Mouse (Mus musculus) kidney, postnatal 0 days (tissue): ENCODE results near the gene Cactin. TPM values are rescaled to one million over a fixed set of nuclear protein-coding genes. Genes with fewer than 3 reads are reported as not detected.

ENCODE experiments used
- ATAC-seq: fragments of 200-750 bp; cut with Nextera tagmentation; replicated peaks from 2 replicates; pipeline ENCODE4 v1.8.0; 2017; ENCODE audit warnings: low read depth, moderate number of reproducible peaks, moderate TSS enrichment, moderate library complexity; ENCODE audit not compliant: low FRiP score
- DNase-seq: peaks from one replicate; pipeline ENCODE4 v3.0.0-alpha.2; 2016; ENCODE audit warnings: low spot score
- H3K27ac ChIP-seq: fragments of 300-500 bp; sonication (generic); 2 replicates; pipeline ENCODE4 v1.5.1; 2014; ENCODE audit warnings: mild to moderate bottlenecking
- H3K27me3 ChIP-seq: fragments of 300-500 bp; sonication (generic); 2 replicates; pipeline ENCODE4 v1.6.1; 2014; ENCODE audit warnings: low read length, mixed read lengths; ENCODE audit not compliant: insufficient read depth
- H3K36me3 ChIP-seq: fragments of 300-500 bp; sonication (generic); 2 replicates; pipeline ENCODE4 v1.6.1; 2014; ENCODE audit warnings: low read length, mixed read lengths; ENCODE audit not compliant: insufficient read depth
- H3K4me1 ChIP-seq: fragments of 300-500 bp; sonication (generic); replicated peaks from 2 replicates; pipeline ENCODE4 v1.6.1; 2014; ENCODE audit warnings: antibody characterized with exemption, low read length, mixed read lengths; ENCODE audit not compliant: insufficient read depth
- H3K4me2 ChIP-seq: fragments of 300-500 bp; sonication (generic); 2 replicates; pipeline ENCODE4 v1.6.1; 2014; ENCODE audit warnings: mild to moderate bottlenecking, low read length, moderate library complexity, mixed read lengths
- H3K4me3 ChIP-seq: fragments of 300-500 bp; sonication (generic); replicated peaks from 2 replicates; pipeline ENCODE4 v1.5.1; 2014; ENCODE audit warnings: low read depth, low read length
- H3K9ac ChIP-seq: fragments of 300-500 bp; sonication (generic); 2 replicates; pipeline ENCODE4 v1.6.1; 2014; ENCODE audit warnings: low read depth, low read length
- H3K9me3 ChIP-seq: fragments of 300-500 bp; sonication (generic); replicated peaks from 2 replicates; pipeline ENCODE4 v1.6.1; 2016; ENCODE audit warnings: low read length, inconsistent platforms, mixed read lengths
- CTCF ChIP-seq: IDR thresholded peaks from 2 replicates; pipeline ENCODE4 v1.5.1; 2016; ENCODE audit warnings: antibody characterized with exemption, low read depth, mild to moderate bottlenecking, moderate library complexity
- WGBS: fragments of 180-500 bp; shearing (Covaris S2); extraction: QIAGEN DNeasy Blood & Tissue Kit; methylation state at CpG from one replicate; pipeline ENCODE4 v1.1.7; 2014; 5-methylcytosine and 5-hydroxymethylcytosine counted together
- microRNA-seq: library from miRNA; unstranded; fragments of <30 nt; microRNA quantifications from one replicate; pipeline ENCODE4, GENCODE M21; 2016
- polyA plus RNA-seq: library from polyadenylated mRNA; unstranded; fragments of >200 nt; fragmentation: Nextera tagmentation; extraction: Ambion mirVana; gene quantifications from 2 replicates; pipeline ENCODE4 v1.2.1, GENCODE M21; 2015

The Cactin gene
- polyA plus RNA-seq, 1 experiment from 2014 or later: 26.4 TPM

- no peak overlapping the region for H3K9ac ChIP-seq
- peaks cover 32% of the 10 kb centered on the region for H3K36me3 ChIP-seq
- H3K4me3 ChIP-seq: no peak overlapping the region
- H3K4me2 ChIP-seq: no peak overlapping the region
- no peak for TF ChIP-seq CTCF
- DNase-seq (no peak), ATAC-seq (no peak)
- H3K4me1 ChIP-seq: peaks cover 12% of the 10 kb centered on the region
- H3K27me3 ChIP-seq: no peaks in the 10 kb centered on the region
- no peak overlapping the region for H3K27ac ChIP-seq
- 95% methylated on average over 10 of the region's 10 CpGs for WGBS
- H3K9me3 ChIP-seq: no peaks in the 10 kb centered on the region
Measured at GRCm38 (mm10) chr10:81375322-81375721, 54.4 kb downstream of the Cactin start.

Small RNAs within 50 kb of the gene (microRNA-seq; reads per million reads assigned to microRNA genes)
- 4.8 reads per million, percentile 14 among the genes with 10 or more reads in this experiment for gene Mir3057

Other genes with a start within 250 kb of the Cactin start
- 0.29 and 0.36 TPM in 2 replicates for gene Creb3l3, start 222.2 kb upstream of the Cactin start, polyA plus RNA-seq
- gene Map2k2, start 215.2 kb upstream of the Cactin start, polyA plus RNA-seq: 162 and 166 TPM in 2 replicates
- 33.7 and 37.4 TPM in 2 replicates for gene Zbtb7a, start 185.9 kb upstream of the Cactin start, polyA plus RNA-seq
- gene Pias4, start 153.2 kb upstream of the Cactin start, polyA plus RNA-seq: 28.4 and 32.0 TPM in 2 replicates
- gene Eef2, start 144.5 kb upstream of the Cactin start, polyA plus RNA-seq: 560 and 590 TPM in 2 replicates
- 42.8 and 43.3 TPM in 2 replicates for gene Dapk3, start 138.1 kb upstream of the Cactin start, polyA plus RNA-seq
- gene 4930442H23Rik, start 137.3 kb upstream of the Cactin start, polyA plus RNA-seq: not detected in 2 replicates
- not detected in 2 replicates for gene Nmrk2, start 119.1 kb upstream of the Cactin start, polyA plus RNA-seq
- gene Atcay, start 90.3 kb upstream of the Cactin start, polyA plus RNA-seq: 0.32 TPM in 1 of 2 replicates, not detected in the other
- 3.1 and 4.6 TPM in 2 replicates for gene Zfr2, start 87.9 kb upstream of the Cactin start, polyA plus RNA-seq
- gene Matk, start 68.2 kb upstream of the Cactin start, polyA plus RNA-seq: 3.9 and 5.5 TPM in 2 replicates
- gene Mrpl54, start 54.2 kb upstream of the Cactin start, polyA plus RNA-seq: 259 and 283 TPM in 2 replicates
- 55.7 and 60.5 TPM in 2 replicates for gene Apba3, start 54.1 kb upstream of the Cactin start, polyA plus RNA-seq
- gene Tjp3, start 29.5 kb upstream of the Cactin start, polyA plus RNA-seq: 19.0 and 19.1 TPM in 2 replicates
- 37.8 and 39.3 TPM in 2 replicates for gene Pip5k1c, start 28.1 kb upstream of the Cactin start, polyA plus RNA-seq
- gene Tbxa2r, start 7.6 kb downstream of the Cactin start, polyA plus RNA-seq: 16.1 and 17.5 TPM in 2 replicates
- 0.07 and 0.13 TPM in 2 replicates for gene Gipc3, start 22.2 kb downstream of the Cactin start, polyA plus RNA-seq
- 92.4 and 99.0 TPM in 2 replicates for gene Hmg20b, start 29.4 kb downstream of the Cactin start, polyA plus RNA-seq
- 11.3 and 11.6 TPM in 2 replicates for gene Mfsd12, start 36.4 kb downstream of the Cactin start, polyA plus RNA-seq
- 0.45 and 0.59 TPM in 2 replicates for gene 4930404N11Rik, start 44.7 kb downstream of the Cactin start, polyA plus RNA-seq
- gene Fzr1, start 57.4 kb downstream of the Cactin start, polyA plus RNA-seq: 67.5 and 70.6 TPM in 2 replicates
- gene Dohh, start 63.3 kb downstream of the Cactin start, polyA plus RNA-seq: 74.3 and 80.6 TPM in 2 replicates
- gene Gm48551, start 63.4 kb downstream of the Cactin start, polyA plus RNA-seq: 1.9 and 2.1 TPM in 2 replicates
- 0.82 and 1.9 TPM in 2 replicates for gene Gm48552, start 67.9 kb downstream of the Cactin start, polyA plus RNA-seq
- gene Smim24, start 71.9 kb downstream of the Cactin start, polyA plus RNA-seq: 62.4 and 68.6 TPM in 2 replicates
- gene Nfic, start 134.5 kb downstream of the Cactin start, polyA plus RNA-seq: 62.3 and 72.5 TPM in 2 replicates
- 0.30 and 0.47 TPM in 2 replicates for gene Celf5, start 161.6 kb downstream of the Cactin start, polyA plus RNA-seq
- gene Ncln, start 175.3 kb downstream of the Cactin start, polyA plus RNA-seq: 56.1 and 63.3 TPM in 2 replicates
- 1.7 and 1.8 TPM in 2 replicates for gene S1pr4, start 179.0 kb downstream of the Cactin start, polyA plus RNA-seq
- gene Gna15, start 203.1 kb downstream of the Cactin start, polyA plus RNA-seq: 0.80 and 0.92 TPM in 2 replicates
- gene Gna11, start 224.1 kb downstream of the Cactin start, polyA plus RNA-seq: 69.5 and 72.3 TPM in 2 replicates
- 566 and 582 TPM in 2 replicates for gene Aes, start 238.4 kb downstream of the Cactin start, polyA plus RNA-seq